Mouse (Mus musculus): ENCODE results near the gene Foxl1.
"Not testable (repeated sequence)": the region's sequence is repeated elsewhere in the genome, so short reads cannot be mapped to it uniquely, and the experiment has no call there.

Foxl1 gene

GRCm38 (mm10) chr8:121124547-121125239, 3.0 kb upstream of the Foxl1 start:
- DNase-seq (ENCODE audit: extremely low read depth, low read depth), result no peak

- DNase-seq (ENCODE audit: extremely low read depth, low read depth), result no peak
Measured at GRCm38 (mm10) chr8:121125311-121125876, 2.3 kb upstream of the Foxl1 start.

GRCm38 (mm10) chr8:121126191-121126590, 1.5 kb upstream of the Foxl1 start:
- DNase-seq (ENCODE audit: extremely low read depth, low read depth), result no peak

GRCm38 (mm10) chr8:121126694-121127093, 1.0 kb upstream of the Foxl1 start:
- no peak for DNase-seq (ENCODE audit: extremely low read depth, low read depth)

- DNase-seq (ENCODE audit: extremely low read depth, low read depth), result no peak
Measured at GRCm38 (mm10) chr8:121127291-121127701, 444 bp upstream of the Foxl1 start.

GRCm38 (mm10) chr8:121128531-121129264, 958 bp downstream of the Foxl1 start:
- no peak for DNase-seq (ENCODE audit: extremely low read depth, low read depth)

- DNase-seq (ENCODE audit: extremely low read depth, low read depth), result no peak
Measured at GRCm38 (mm10) chr8:121129265-121129940, 1.7 kb downstream of the Foxl1 start.

GRCm38 (mm10) chr8:121130522-121130921, 2.8 kb downstream of the Foxl1 start:
- DNase-seq (ENCODE audit: extremely low read depth, low read depth), result no peak

- DNase-seq (ENCODE audit: extremely low read depth, low read depth), result no peak
Measured at GRCm38 (mm10) chr8:121132961-121133513, 5.3 kb downstream of the Foxl1 start.

GRCm38 (mm10) chr8:121134102-121134501, 6.4 kb downstream of the Foxl1 start:
- no peak for DNase-seq (ENCODE audit: extremely low read depth, low read depth)

- DNase-seq (ENCODE audit: extremely low read depth, low read depth), result no peak
Measured at GRCm38 (mm10) chr8:121134512-121134911, 6.8 kb downstream of the Foxl1 start.

- DNase-seq (ENCODE audit: extremely low read depth, low read depth), result no peak
Measured at GRCm38 (mm10) chr8:121136856-121137255, 9.1 kb downstream of the Foxl1 start.

- not testable (repeated sequence) for DNase-seq (ENCODE audit: extremely low read depth, low read depth)
Measured at GRCm38 (mm10) chr8:121145457-121146134, 17.9 kb downstream of the Foxl1 start.

GRCm38 (mm10) chr8:121148573-121149083, 20.9 kb downstream of the Foxl1 start:
- no peak for DNase-seq (ENCODE audit: extremely low read depth, low read depth)

- DNase-seq (ENCODE audit: extremely low read depth, low read depth), result no peak
Measured at GRCm38 (mm10) chr8:121152394-121152793, 24.7 kb downstream of the Foxl1 start.

- DNase-seq (ENCODE audit: extremely low read depth, low read depth), result no peak
Measured at GRCm38 (mm10) chr8:121156990-121157491, 29.3 kb downstream of the Foxl1 start.

- DNase-seq (ENCODE audit: extremely low read depth, low read depth), result no peak
Measured at GRCm38 (mm10) chr8:121158812-121159211, 31.1 kb downstream of the Foxl1 start.

- no peak for DNase-seq (ENCODE audit: extremely low read depth, low read depth)
Measured at GRCm38 (mm10) chr8:121161437-121161836, 33.7 kb downstream of the Foxl1 start.

GRCm38 (mm10) chr8:121162413-121162812, 34.7 kb downstream of the Foxl1 start:
- DNase-seq (ENCODE audit: extremely low read depth, low read depth), result no peak

- no peak for DNase-seq (ENCODE audit: extremely low read depth, low read depth)
Measured at GRCm38 (mm10) chr8:121162906-121163695, 35.4 kb downstream of the Foxl1 start.

Data from MEL-GATA-1-ER (cell line).